Mouse (Mus musculus) cortical plate, adult 2 months (tissue): ENCODE data around the gene Gm3411.
"Not testable (repeated sequence)": the region's sequence is repeated elsewhere in the genome, so short reads cannot be mapped to it uniquely, and the experiment has no call there.

ENCODE experiments used
- CTCF ChIP-seq: fragments of 200-500 bp; IDR thresholded peaks from 2 replicates; pipeline ENCODE4 v1.5.1; 2011; ENCODE audit warnings: mild to moderate bottlenecking, control low read depth, low read length; ENCODE audit not compliant: insufficient read depth; ENCODE audit errors: extremely low read depth
- POLR2A ChIP-seq: fragments of 200-500 bp; IDR thresholded peaks from 2 replicates; pipeline ENCODE4 v1.6.1; 2011; ENCODE audit warnings: mild to moderate bottlenecking, low read length, control low read depth; ENCODE audit not compliant: insufficient read depth; ENCODE audit errors: extremely low read depth

GRCm38 (mm10) chr14:6304743-6305142 lies 17.7 kb upstream of the Gm3411 start, which contains the start of gene Gm21103:
- not testable (repeated sequence) for TF ChIP-seq CTCF, POLR2A
